Mouse (Mus musculus) intestine, postnatal 0 days (tissue): ENCODE measurements around the gene Tulp3. TPM values are rescaled to one million over a fixed set of nuclear protein-coding genes. Genes with fewer than 3 reads are reported as not detected.

Experiments
- ATAC-seq: fragments of 200-750 bp; cut with Nextera tagmentation; 2 replicates; pipeline ENCODE4 v1.8.0; 2017; ENCODE audit warnings: mild to moderate bottlenecking, moderate TSS enrichment, moderate library complexity
- H3K27ac ChIP-seq: fragments of 300-500 bp; sonication (generic); 2 replicates; pipeline ENCODE4 v1.5.1; 2014; ENCODE audit warnings: mild to moderate bottlenecking, low read depth, low read length, moderate library complexity
- H3K27me3 ChIP-seq: fragments of 300-500 bp; sonication (generic); replicated peaks from 2 replicates; pipeline ENCODE4 v1.6.1; 2014; ENCODE audit warnings: low read length, mixed read lengths; ENCODE audit not compliant: control insufficient read depth, insufficient read depth
- H3K36me3 ChIP-seq: fragments of 300-500 bp; sonication (generic); 2 replicates; pipeline ENCODE4 v1.6.1; 2014; ENCODE audit warnings: mild to moderate bottlenecking, moderate library complexity; ENCODE audit not compliant: control insufficient read depth, insufficient read depth
- H3K4me1 ChIP-seq: fragments of 300-500 bp; sonication (generic); replicated peaks from 2 replicates; pipeline ENCODE4 v1.6.1; 2014; ENCODE audit warnings: antibody characterized with exemption, low read length, mixed read lengths; ENCODE audit not compliant: control insufficient read depth, insufficient read depth
- H3K4me2 ChIP-seq: fragments of 300-500 bp; sonication (generic); replicated peaks from 2 replicates; pipeline ENCODE4 v1.6.1; 2014; ENCODE audit warnings: low read depth, mild to moderate bottlenecking, moderate library complexity
- H3K4me3 ChIP-seq: fragments of 300-500 bp; sonication (generic); 2 replicates; pipeline ENCODE4 v1.5.1; 2014; ENCODE audit warnings: low read depth, low read length
- H3K9ac ChIP-seq: fragments of 300-500 bp; sonication (generic); 2 replicates; pipeline ENCODE4 v1.6.1; 2014; ENCODE audit warnings: mild to moderate bottlenecking, low read depth, low read length
- H3K9me3 ChIP-seq: fragments of 300-500 bp; sonication (generic); 2 replicates; pipeline ENCODE4 v1.6.1; 2016; ENCODE audit warnings: mixed run types; ENCODE audit not compliant: control insufficient read depth
- CTCF ChIP-seq: sonication (generic); IDR thresholded peaks from 2 replicates; pipeline ENCODE4 v1.5.1; 2016; ENCODE audit warnings: low read depth, mild to moderate bottlenecking, control low read depth, antibody characterized with exemption, moderate library complexity
- WGBS: fragments of 180-500 bp; shearing (Covaris S2); extraction: QIAGEN DNeasy Blood & Tissue Kit; methylation state at CpG from one replicate; pipeline ENCODE4 v1.1.7; 2014; 5-methylcytosine and 5-hydroxymethylcytosine counted together
- polyA plus RNA-seq: library from polyadenylated mRNA; unstranded; fragments of >200 nt; fragmentation: Nextera tagmentation; extraction: Ambion mirVana; gene quantifications from 2 replicates; pipeline ENCODE4 v1.2.1, GENCODE M21; 2015

Gene Tulp3
- polyA plus RNA-seq, 1 experiment from 2014 or later: 3.0 TPM

DNA sequence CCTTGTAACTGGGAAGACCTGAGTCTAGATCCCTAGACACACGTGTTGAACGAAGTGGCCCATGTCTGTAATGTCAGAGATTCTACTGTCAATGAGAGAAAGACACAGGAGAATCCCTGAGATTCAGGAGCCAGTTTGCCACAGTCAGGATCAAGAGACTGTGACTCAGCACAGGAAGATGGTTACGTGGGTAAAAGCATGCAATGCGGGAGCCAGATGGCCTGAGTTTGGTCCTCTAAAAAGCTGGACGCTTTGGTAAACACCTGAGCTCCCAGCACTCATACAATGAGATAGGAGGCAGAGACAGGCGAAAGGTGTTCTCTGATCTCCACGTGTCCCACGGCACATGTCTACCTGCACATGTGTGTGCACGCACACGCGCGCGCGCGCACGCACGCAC lies 82.9 kb downstream of the Tulp3 start:
- Histone ChIP-seq H3K4me2 (no peak overlapping the region), H3K27me3 (no peaks in the 10 kb centered on the region), H3K9me3 (no peaks in the 10 kb centered on the region), H3K4me3 (no peak overlapping the region), H3K4me1 (no peaks in the 10 kb centered on the region), H3K36me3 (0 out of 2 replicates have a peak, but pooled peaks cover 4% of the 10 kb centered on the region), H3K9ac (no peak overlapping the region), H3K27ac (no peak overlapping the region)
- 96% methylated on average over 17 of the region's 17 CpGs for WGBS
- no peak for ATAC-seq
- TF ChIP-seq CTCF: no peak

Other genes starting within 250 kb of the Tulp3 start
- gene Tspan9, start 212.3 kb downstream of the Tulp3 start, polyA plus RNA-seq: 49.8 and 55.5 TPM in 2 replicates
- 1.4 and 1.5 TPM in 2 replicates for gene Tead4, start 55.0 kb downstream of the Tulp3 start, polyA plus RNA-seq
- 39.1 and 39.5 TPM in 2 replicates for gene Rhno1, start 7.1 kb upstream of the Tulp3 start, polyA plus RNA-seq
- 4.7 and 5.7 TPM in 2 replicates for gene Foxm1, start 7.1 kb upstream of the Tulp3 start, polyA plus RNA-seq
- not detected in 2 replicates for gene Tex52, start 19.6 kb upstream of the Tulp3 start, polyA plus RNA-seq
- gene Gm44596, start 19.7 kb upstream of the Tulp3 start, polyA plus RNA-seq: not detected in 2 replicates
- 2.3 and 3.4 TPM in 2 replicates for gene Nrip2, start 43.4 kb upstream of the Tulp3 start, polyA plus RNA-seq
- gene Itfg2, start 69.1 kb upstream of the Tulp3 start, polyA plus RNA-seq: 9.4 and 11.9 TPM in 2 replicates
- 113 and 116 TPM in 2 replicates for gene Fkbp4, start 82.8 kb upstream of the Tulp3 start, polyA plus RNA-seq
- 0.39 and 0.44 TPM in 2 replicates for gene Pzp, start 170.9 kb upstream of the Tulp3 start, polyA plus RNA-seq
- gene A2ml1, start 225.8 kb upstream of the Tulp3 start, polyA plus RNA-seq: 1.0 and 2.0 TPM in 2 replicates